Mouse (Mus musculus): Measurements from ENCODE around the gene Ppm1l. TPM values are rescaled to one million over a fixed set of nuclear protein-coding genes. Genes with fewer than 3 reads are reported as not detected.

Gene Ppm1l
- total and polyA plus RNA-seq, 2 experiments from 2014 or later: 20.1 to 31.8 TPM

DNA sequence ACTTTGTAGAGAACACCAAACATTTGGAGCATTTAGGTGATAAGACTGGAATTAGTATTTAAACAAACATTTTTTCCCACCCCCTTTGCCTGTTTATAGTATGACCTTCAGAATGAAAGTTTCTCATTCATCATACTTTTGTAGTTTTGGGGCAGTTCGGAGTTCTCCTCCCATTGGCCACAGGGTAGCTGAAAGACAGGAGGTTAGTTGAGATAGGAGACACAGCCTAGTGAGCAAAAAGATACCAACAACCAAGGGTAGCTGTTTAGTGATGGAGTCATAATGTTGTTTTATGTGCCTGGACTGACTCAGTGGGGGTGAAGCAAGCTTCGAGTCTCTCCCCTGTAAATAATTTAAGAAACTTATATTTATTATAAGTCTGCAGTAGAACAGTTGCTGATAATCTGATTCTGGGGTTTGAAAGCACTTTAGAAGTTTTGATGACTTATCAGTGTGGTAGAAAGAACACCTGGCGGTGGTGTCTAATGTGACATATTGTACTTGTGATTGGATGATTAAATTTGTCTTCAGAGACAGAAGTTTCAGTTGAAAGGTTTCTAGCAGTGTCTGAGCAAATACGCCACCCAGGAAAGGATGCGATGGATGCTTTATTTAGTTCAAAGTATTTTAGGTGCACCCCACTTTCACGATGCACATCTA, 2.5 kb downstream of the Ppm1l start:
- Histone ChIP-seq H3K4me2 (ENCODE audit: low read depth, low read length, poor library complexity, severe bottlenecking) (peak overlapping the region; percentile 87), H3K36me3 (ENCODE audit: insufficient read depth, low read length) (no peaks in the 10 kb centered on the region), H3K4me3 (ENCODE audit: low read depth, low read length) (peak overlapping the region; percentile 83), H3K9ac (replicated peaks; ENCODE audit: low read length, poor library complexity, severe bottlenecking) (0 out of 2 replicates have a peak overlapping the region, but pooled peaks have one; percentile 79), H3K9me3 (ENCODE audit: low read length) (no peaks in the 10 kb centered on the region), H3K27me3 (ENCODE audit: insufficient read depth, low read length) (no peaks in the 10 kb centered on the region), H3K4me1 (ENCODE audit: insufficient read depth, low read length) (peaks cover 10% of the 10 kb centered on the region; the same call in 1 of the 2 replicates), H3K27ac (ENCODE audit: low read depth, low read length) (no peak overlapping the region)
- ATAC-seq (ENCODE audit: low FRiP score) (no peak), DNase-seq (ENCODE audit: low spot score) (no peak)
- 79% methylated on average over 6 of the region's 6 CpGs for WGBS
- TF ChIP-seq CTCF (IDR thresholded peaks at IDR 0.05): no peak

DNA sequence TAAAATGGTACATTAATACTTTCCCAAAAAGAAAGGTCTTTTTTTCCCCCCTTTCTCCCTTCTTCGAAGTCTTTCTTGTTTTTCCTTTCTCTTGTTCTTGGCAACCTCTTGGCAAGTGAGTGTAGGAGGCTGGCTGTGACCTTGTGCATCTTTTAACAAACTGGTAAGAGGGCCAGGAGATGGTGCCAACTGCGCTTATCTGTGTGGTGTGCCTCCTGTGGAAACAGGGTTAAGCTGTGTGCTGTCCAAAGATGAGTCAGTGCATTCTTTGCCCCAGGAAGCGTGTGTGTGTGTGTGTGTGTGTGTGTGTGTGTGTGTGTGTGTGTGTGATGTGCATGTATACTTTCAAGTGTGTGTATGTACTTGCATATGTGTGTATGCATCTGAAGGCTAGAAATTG, 7.3 kb downstream of the Ppm1l start:
- H3K36me3 ChIP-seq (ENCODE audit: insufficient read depth, low read length): no peaks in the 10 kb centered on the region
- no peak for TF ChIP-seq CTCF (IDR thresholded peaks at IDR 0.05)
- peaks cover 3% of the 10 kb centered on the region; the same call in 1 of the 2 replicates for H3K4me1 ChIP-seq (ENCODE audit: insufficient read depth, low read length)
- H3K27me3 ChIP-seq (ENCODE audit: insufficient read depth, low read length): no peaks in the 10 kb centered on the region
- no peak overlapping the region for H3K27ac ChIP-seq (ENCODE audit: low read depth, low read length)
- no peak overlapping the region for H3K4me2 ChIP-seq (ENCODE audit: low read depth, low read length, poor library complexity, severe bottlenecking)
- no peaks in the 10 kb centered on the region for H3K9me3 ChIP-seq (ENCODE audit: low read length)
- no peak overlapping the region for H3K4me3 ChIP-seq (ENCODE audit: low read depth, low read length)
- ATAC-seq (ENCODE audit: low FRiP score) (no peak), DNase-seq (ENCODE audit: low spot score) (no peak)
- no peak overlapping the region for H3K9ac ChIP-seq (replicated peaks; ENCODE audit: low read length, poor library complexity, severe bottlenecking)
- WGBS: 81% methylated on average over 3 of the region's 3 CpGs

DNA sequence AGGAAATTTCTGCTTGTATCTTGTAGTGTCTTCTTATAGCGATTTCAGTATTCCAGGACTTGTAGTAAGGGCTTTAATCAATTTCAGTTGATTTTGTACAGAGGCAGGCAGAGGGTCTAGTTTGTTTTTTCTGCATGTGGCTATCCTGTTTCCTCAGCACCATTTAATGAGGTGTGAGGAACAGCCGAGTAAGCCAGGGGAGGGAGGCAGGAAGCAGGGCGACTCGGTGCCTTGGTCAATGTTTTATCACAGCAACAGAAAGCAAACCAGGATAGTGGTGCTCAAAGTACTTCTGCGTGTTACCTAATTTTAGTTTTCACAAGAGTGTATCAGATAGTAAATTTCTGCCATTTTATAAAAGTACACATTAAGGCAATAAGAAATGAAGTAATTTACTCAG, 13.2 kb downstream of the Ppm1l start:
- Histone ChIP-seq H3K4me2 (ENCODE audit: low read depth, low read length, poor library complexity, severe bottlenecking) (no peak overlapping the region), H3K9me3 (ENCODE audit: low read length) (no peaks in the 10 kb centered on the region), H3K4me3 (ENCODE audit: low read depth, low read length) (no peak overlapping the region), H3K27ac (ENCODE audit: low read depth, low read length) (no peak overlapping the region), H3K4me1 (ENCODE audit: insufficient read depth, low read length) (no peaks in the 10 kb centered on the region), H3K36me3 (ENCODE audit: insufficient read depth, low read length) (no peaks in the 10 kb centered on the region), H3K27me3 (ENCODE audit: insufficient read depth, low read length) (no peaks in the 10 kb centered on the region), H3K9ac (replicated peaks; ENCODE audit: low read length, poor library complexity, severe bottlenecking) (no peak overlapping the region)
- 75% methylated on average over 5 of the region's 5 CpGs for WGBS
- DNase-seq (ENCODE audit: low spot score) (no peak), ATAC-seq (ENCODE audit: low FRiP score) (no peak)
- no peak for TF ChIP-seq CTCF (IDR thresholded peaks at IDR 0.05)

DNA sequence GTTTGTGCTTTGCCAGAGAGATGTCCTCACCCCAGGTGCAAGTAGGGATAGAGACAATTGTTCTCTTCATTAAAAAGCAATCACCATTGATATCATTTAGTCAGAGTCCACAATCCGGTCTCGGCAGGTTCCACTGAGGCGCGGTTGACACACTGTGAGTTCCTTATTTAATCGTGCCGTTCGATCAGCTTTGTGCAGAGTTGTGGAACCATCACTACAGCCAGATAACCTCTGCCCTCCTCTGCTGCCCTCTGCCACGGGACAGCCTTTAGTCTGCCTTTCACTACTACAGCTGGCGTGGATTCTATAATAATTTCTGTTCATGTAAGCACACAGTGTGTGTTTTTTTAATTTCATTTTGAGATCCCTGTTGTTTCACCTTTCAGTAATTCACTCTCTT, 17.2 kb downstream of the Ppm1l start:
- Histone ChIP-seq H3K36me3 (ENCODE audit: insufficient read depth, low read length) (no peaks in the 10 kb centered on the region), H3K4me2 (ENCODE audit: low read depth, low read length, poor library complexity, severe bottlenecking) (no peak overlapping the region), H3K9me3 (ENCODE audit: low read length) (no peaks in the 10 kb centered on the region), H3K27ac (ENCODE audit: low read depth, low read length) (no peak overlapping the region), H3K27me3 (ENCODE audit: insufficient read depth, low read length) (no peaks in the 10 kb centered on the region), H3K4me3 (ENCODE audit: low read depth, low read length) (no peak overlapping the region), H3K4me1 (ENCODE audit: insufficient read depth, low read length) (no peaks in the 10 kb centered on the region), H3K9ac (replicated peaks; ENCODE audit: low read length, poor library complexity, severe bottlenecking) (no peak overlapping the region)
- WGBS: 43% methylated on average over 9 of the region's 9 CpGs
- TF ChIP-seq CTCF (IDR thresholded peaks at IDR 0.05): no peak
- DNase-seq (ENCODE audit: low spot score): no peak
- ATAC-seq (ENCODE audit: low FRiP score): no peak

DNA sequence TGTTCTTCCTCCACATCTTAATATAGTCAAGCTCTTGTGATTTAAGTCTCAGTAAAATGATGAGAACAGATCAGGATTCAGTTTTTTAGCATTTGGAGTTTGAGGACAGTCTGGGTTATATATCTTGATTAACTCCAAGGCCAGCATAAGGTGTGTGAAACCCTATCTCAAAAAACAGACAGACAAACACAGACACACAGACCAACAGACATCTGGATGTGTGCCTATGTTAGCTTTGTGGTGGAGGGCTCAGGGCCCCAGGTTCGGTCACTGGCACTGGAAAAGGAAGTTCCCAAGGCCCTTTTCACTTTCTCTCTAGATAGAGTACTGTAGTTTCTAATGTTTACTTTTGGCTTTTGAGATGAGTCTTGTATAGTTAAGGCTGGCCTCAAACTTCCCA, 23.8 kb downstream of the Ppm1l start:
- no peaks in the 10 kb centered on the region for H3K4me1 ChIP-seq (ENCODE audit: insufficient read depth, low read length)
- H3K4me2 ChIP-seq (ENCODE audit: low read depth, low read length, poor library complexity, severe bottlenecking): no peak overlapping the region
- TF ChIP-seq CTCF (IDR thresholded peaks at IDR 0.05): no peak
- DNase-seq (ENCODE audit: low spot score) (no peak), ATAC-seq (ENCODE audit: low FRiP score) (no peak)
- H3K27ac ChIP-seq (ENCODE audit: low read depth, low read length): no peak overlapping the region
- no peaks in the 10 kb centered on the region for H3K27me3 ChIP-seq (ENCODE audit: insufficient read depth, low read length)
- 93% methylated on average over 1 of the region's 1 CpGs for WGBS
- no peaks in the 10 kb centered on the region for H3K9me3 ChIP-seq (ENCODE audit: low read length)
- H3K4me3 ChIP-seq (ENCODE audit: low read depth, low read length): no peak overlapping the region
- no peak overlapping the region for H3K9ac ChIP-seq (replicated peaks; ENCODE audit: low read length, poor library complexity, severe bottlenecking)
- H3K36me3 ChIP-seq (ENCODE audit: insufficient read depth, low read length): no peaks in the 10 kb centered on the region

DNA sequence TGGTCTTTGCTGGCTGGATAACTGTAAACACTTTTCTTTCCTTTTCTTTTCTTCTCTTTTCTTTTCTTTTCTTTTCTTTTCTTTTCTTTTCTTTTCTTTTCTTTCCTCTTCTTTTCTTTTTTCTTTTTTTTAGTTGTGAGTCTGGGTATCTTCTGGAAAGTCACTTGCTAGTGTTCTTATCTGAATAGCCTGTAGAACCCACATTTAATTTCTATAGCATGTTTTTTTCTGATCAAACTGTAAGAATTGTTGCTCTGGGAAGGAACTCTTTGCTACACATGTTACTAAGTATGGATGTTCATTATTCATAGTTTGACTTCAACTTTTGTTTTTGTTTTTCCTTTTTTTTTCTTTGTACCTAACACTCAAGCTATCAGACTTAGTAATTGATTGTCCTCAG, 24.3 kb downstream of the Ppm1l start:
- no peak for TF ChIP-seq CTCF (IDR thresholded peaks at IDR 0.05)
- Histone ChIP-seq H3K27me3 (ENCODE audit: insufficient read depth, low read length) (no peaks in the 10 kb centered on the region), H3K4me2 (ENCODE audit: low read depth, low read length, poor library complexity, severe bottlenecking) (no peak overlapping the region), H3K36me3 (ENCODE audit: insufficient read depth, low read length) (no peaks in the 10 kb centered on the region), H3K4me1 (ENCODE audit: insufficient read depth, low read length) (no peaks in the 10 kb centered on the region), H3K9ac (replicated peaks; ENCODE audit: low read length, poor library complexity, severe bottlenecking) (no peak overlapping the region), H3K4me3 (ENCODE audit: low read depth, low read length) (no peak overlapping the region), H3K9me3 (ENCODE audit: low read length) (no peaks in the 10 kb centered on the region), H3K27ac (ENCODE audit: low read depth, low read length) (no peak overlapping the region)
- no peak for DNase-seq (ENCODE audit: low spot score)
- no peak for ATAC-seq (ENCODE audit: low FRiP score)
